Mouse (Mus musculus) embryonic fibroblast, embryonic 13.5 days (primary cell): ENCODE results near the gene Mlx. TPM values are rescaled to one million over a fixed set of nuclear protein-coding genes. Genes with fewer than 3 reads are reported as not detected.
"Not testable (repeated sequence)": the region's sequence is repeated elsewhere in the genome, so short reads cannot be mapped to it uniquely, and the experiment has no call there.

Experiments
- H3K27ac ChIP-seq: 2 replicates; pipeline ENCODE4 v1.5.1; 2012; ENCODE audit warnings: low read length, control low read depth, inconsistent platforms; ENCODE audit not compliant: insufficient read depth
- H3K4me1 ChIP-seq: 2 replicates; pipeline ENCODE4 v1.6.1; 2011; ENCODE audit warnings: low read length; ENCODE audit not compliant: control insufficient read depth, insufficient read depth
- H3K4me3 ChIP-seq: 2 replicates; pipeline ENCODE4 v1.5.1; 2011; ENCODE audit warnings: mild to moderate bottlenecking, control low read depth, low read length; ENCODE audit not compliant: insufficient read depth
- CTCF ChIP-seq: IDR thresholded peaks from 2 replicates; pipeline ENCODE4 v1.5.1; 2011; ENCODE audit warnings: mild to moderate bottlenecking, control low read depth, low read length, moderate library complexity, borderline replicate concordance; ENCODE audit not compliant: insufficient read depth
- POLR2A ChIP-seq: IDR thresholded peaks from 2 replicates; pipeline ENCODE4 v1.6.1; 2011; ENCODE audit warnings: low read depth, mild to moderate bottlenecking, control low read depth, low read length, moderate library complexity
- polyA plus RNA-seq: library from polyadenylated mRNA; stranded (reverse); fragments of >200 nt; gene quantifications from 2 replicates; pipeline ENCODE4 v1.2.4, GENCODE M21; 2011; ENCODE audit warnings: low read depth; ENCODE audit not compliant: missing spikeins, insufficient read length

The Mlx gene
- polyA plus RNA-seq, 1 experiment = 30.1 TPM

GRCm38 (mm10) chr11:101115564-101115963 is 28.5 kb downstream of the Mlx start:
- Histone ChIP-seq H3K27ac (no peak overlapping the region), H3K4me3 (no peak overlapping the region)

GRCm38 (mm10) chr11:101118105-101118504 is 31.0 kb downstream of the Mlx start:
- TF ChIP-seq POLR2A (no peak), CTCF (no peak)
- Histone ChIP-seq H3K27ac (no peak overlapping the region), H3K4me3 (peak overlapping the region; percentile 97), H3K4me1 (0 out of 2 replicates have a peak, but pooled peaks cover 2% of the 10 kb centered on the region)

More at GRCm38 (mm10) chr11:101115564-101115963, 28.5 kb downstream of the Mlx start:
- TF ChIP-seq POLR2A (no peak), CTCF (no peak)
- H3K4me1 ChIP-seq = no peaks in the 10 kb centered on the region

DNA sequence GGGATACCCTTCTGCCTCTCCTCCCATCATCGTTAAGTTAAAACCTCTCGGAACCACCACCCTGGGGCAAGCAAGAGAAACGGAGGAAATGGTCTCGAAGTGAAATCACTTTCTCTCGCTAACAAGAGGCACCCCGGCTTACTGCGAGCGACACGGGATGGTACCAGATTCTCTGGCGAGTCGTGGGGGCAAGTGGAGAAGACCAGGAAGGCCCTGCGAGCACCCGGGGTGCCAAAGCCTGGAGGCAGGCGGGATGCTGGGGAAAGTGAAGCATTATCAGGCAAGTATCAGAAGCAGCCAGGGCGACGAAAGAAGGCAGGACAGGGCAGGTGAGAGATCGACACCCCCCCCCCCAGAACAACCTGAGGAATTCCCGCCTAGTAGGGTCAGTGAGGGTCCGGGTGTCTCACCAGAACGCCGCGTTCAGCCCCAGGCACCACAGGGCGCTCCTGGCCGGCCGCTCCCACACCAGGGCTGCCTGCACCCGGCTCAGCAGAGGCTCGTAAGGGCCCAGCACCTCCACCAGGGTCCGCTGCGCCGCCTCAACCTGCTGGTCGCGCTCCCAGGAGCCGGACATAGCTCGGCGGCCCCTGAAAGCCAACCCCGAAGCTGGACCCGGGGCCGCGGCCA is 32.2 kb downstream of the Mlx start:
- Histone ChIP-seq H3K4me3 (peak overlapping the region; percentile 97), H3K27ac (peak overlapping the region; percentile 19; the same call in 1 of the 2 replicates), H3K4me1 (0 out of 2 replicates have a peak, but pooled peaks cover 2% of the 10 kb centered on the region)
- no peak for TF ChIP-seq POLR2A
- no peak for TF ChIP-seq CTCF

- Histone ChIP-seq H3K4me3 (peak within 1 kb of the TSS; percentile 97), H3K27ac (peak within 1 kb of the TSS; percentile 54), H3K4me1 (0 out of 2 replicates have a peak, but pooled peaks cover 2% of the 10 kb centered on the region)
- TF ChIP-seq CTCF (no peak), POLR2A (peak; percentile 94)
These were observed 32.9 kb downstream of the Mlx start, which contains the start of the genes Retreg3 and Tubg1 for GRCm38 (mm10) chr11:101119761-101120544. Retreg3 (minus strand) TSS chr11:101119893. Tubg1 (plus strand) TSS chr11:101119938.

DNA sequence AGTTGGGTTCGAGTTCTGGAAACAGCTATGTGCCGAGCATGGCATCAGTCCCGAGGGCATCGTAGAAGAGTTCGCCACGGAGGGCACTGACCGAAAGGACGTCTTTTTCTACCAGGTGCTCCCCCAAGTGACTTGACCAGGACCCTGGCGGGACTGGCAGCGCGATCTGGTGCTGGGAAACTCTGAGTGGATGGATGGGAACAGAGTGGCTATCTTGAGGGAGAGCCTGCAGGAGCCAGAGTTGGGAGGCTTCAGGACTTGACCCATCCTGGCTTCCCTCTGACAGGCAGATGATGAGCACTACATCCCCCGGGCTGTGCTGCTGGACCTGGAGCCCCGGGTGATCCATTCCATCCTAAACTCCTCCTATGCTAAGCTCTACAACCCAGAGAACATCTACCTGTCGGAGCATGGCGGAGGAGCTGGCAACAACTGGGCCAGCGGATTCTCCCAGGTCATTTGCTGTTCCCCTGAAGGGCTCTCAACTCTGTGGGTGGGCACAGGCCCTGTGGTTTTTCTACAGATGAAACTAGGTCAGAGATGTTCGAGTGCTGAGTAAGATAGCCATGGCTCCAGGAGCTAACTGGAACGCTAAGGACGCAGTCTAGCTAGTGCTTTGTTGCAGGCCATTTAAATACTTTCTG is 33.6 kb downstream of the Mlx start:
- 0 out of 2 replicates have a peak, but pooled peaks cover 2% of the 10 kb centered on the region for H3K4me1 ChIP-seq
- TF ChIP-seq CTCF (no peak), POLR2A (no peak)
- peak overlapping the region; percentile 54 for H3K27ac ChIP-seq

GRCm38 (mm10) chr11:101124494-101124893 is 37.4 kb downstream of the Mlx start:
- H3K27ac ChIP-seq, H3K4me3 ChIP-seq, H3K4me1 ChIP-seq: not testable (repeated sequence)

More for the DNA sequence above, 33.6 kb downstream of the Mlx start:
- peak overlapping the region; percentile 64 for H3K4me3 ChIP-seq

DNA sequence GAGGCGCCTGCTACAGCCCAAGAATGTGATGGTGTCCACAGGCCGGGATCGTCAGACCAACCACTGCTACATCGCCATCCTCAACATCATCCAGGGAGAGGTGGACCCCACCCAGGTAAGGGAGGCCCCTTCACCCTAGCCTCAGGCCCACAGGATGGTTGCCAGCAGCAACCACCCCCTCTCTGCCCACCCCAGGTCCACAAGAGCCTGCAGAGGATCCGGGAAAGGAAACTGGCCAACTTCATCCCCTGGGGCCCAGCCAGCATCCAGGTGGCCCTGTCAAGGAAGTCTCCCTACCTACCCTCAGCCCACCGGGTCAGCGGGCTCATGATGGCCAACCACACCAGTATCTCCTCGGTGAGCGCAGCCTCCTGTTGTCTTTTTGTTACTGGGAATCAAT is 37.9 kb downstream of the Mlx start:
- not testable (repeated sequence) for H3K4me3 ChIP-seq, H3K27ac ChIP-seq, H3K4me1 ChIP-seq

GRCm38 (mm10) chr11:101127075-101127474 is 40.0 kb downstream of the Mlx start:
- Histone ChIP-seq H3K4me1 (no peaks in the 10 kb centered on the region), H3K27ac (no peak overlapping the region), H3K4me3 (no peak overlapping the region)
- no peak for TF ChIP-seq POLR2A
- no peak for TF ChIP-seq CTCF

GRCm38 (mm10) chr11:101128996-101129577 is 42.0 kb downstream of the Mlx start:
- no peak overlapping the region for H3K4me3 ChIP-seq
- no peak for TF ChIP-seq POLR2A
- TF ChIP-seq CTCF = no peak
- H3K4me1 ChIP-seq = no peaks in the 10 kb centered on the region
- no peak overlapping the region for H3K27ac ChIP-seq
